Mouse (Mus musculus) bone marrow, adult 2 months (tissue): ENCODE measurements around the gene Lhpp. TPM values are rescaled to one million over a fixed set of nuclear protein-coding genes. Genes with fewer than 3 reads are reported as not detected.

ENCODE experiments used
- H3K27ac ChIP-seq: fragments of 200-500 bp; 2 replicates; pipeline ENCODE4 v1.5.1; 2012; ENCODE audit warnings: low read depth, mild to moderate bottlenecking, control low read depth, inconsistent platforms, low read length; ENCODE audit not compliant: control insufficient read depth, poor library complexity, insufficient read depth
- H3K4me1 ChIP-seq: fragments of 200-500 bp; 2 replicates; pipeline ENCODE4 v1.6.1; 2011; ENCODE audit warnings: low read length; ENCODE audit not compliant: control insufficient read depth, insufficient read depth
- H3K4me3 ChIP-seq: fragments of 200-500 bp; replicated peaks from 2 replicates; pipeline ENCODE3; 2011; ENCODE audit warnings: mild to moderate bottlenecking, low read depth, low read length, control low read depth; ENCODE audit not compliant: control insufficient read depth
- CTCF ChIP-seq: fragments of 200-500 bp; IDR thresholded peaks from 2 replicates; pipeline ENCODE4 v1.5.1; 2011; ENCODE audit warnings: low read length, control low read depth; ENCODE audit not compliant: control insufficient read depth, insufficient read depth
- POLR2A ChIP-seq: fragments of 200-500 bp; IDR thresholded peaks from 2 replicates; pipeline ENCODE4 v1.6.1; 2011; ENCODE audit warnings: low read depth, mild to moderate bottlenecking, control low read depth, low read length, borderline replicate concordance; ENCODE audit not compliant: control insufficient read depth
- WGBS: fragments of 180-500 bp; shearing (Covaris S2); methylation state at CpG from one replicate; pipeline ENCODE4 v1.1.7; 2018; 5-methylcytosine and 5-hydroxymethylcytosine counted together
- polyA plus RNA-seq: library from polyadenylated mRNA; stranded (reverse); fragments of >200 nt; gene quantifications from 2 replicates; pipeline ENCODE4 v1.2.4, GENCODE M21; 2011; ENCODE audit warnings: low replicate concordance; ENCODE audit not compliant: missing spikeins, insufficient read depth, insufficient read length

Lhpp gene
- polyA plus RNA-seq, 1 experiment = 5.5 TPM

- WGBS = 49% methylated on average over 2 of the region's 2 CpGs
- H3K27ac ChIP-seq = peak overlapping the region; percentile 11
- no peak overlapping the region for H3K4me3 ChIP-seq
- peaks cover 24% of the 10 kb centered on the region; the same call in 1 of the 2 replicates for H3K4me1 ChIP-seq
- TF ChIP-seq POLR2A (no peak), CTCF (no peak)
Observed at GRCm38 (mm10) chr7:132687897-132688296, 77.5 kb downstream of the Lhpp start.

DNA sequence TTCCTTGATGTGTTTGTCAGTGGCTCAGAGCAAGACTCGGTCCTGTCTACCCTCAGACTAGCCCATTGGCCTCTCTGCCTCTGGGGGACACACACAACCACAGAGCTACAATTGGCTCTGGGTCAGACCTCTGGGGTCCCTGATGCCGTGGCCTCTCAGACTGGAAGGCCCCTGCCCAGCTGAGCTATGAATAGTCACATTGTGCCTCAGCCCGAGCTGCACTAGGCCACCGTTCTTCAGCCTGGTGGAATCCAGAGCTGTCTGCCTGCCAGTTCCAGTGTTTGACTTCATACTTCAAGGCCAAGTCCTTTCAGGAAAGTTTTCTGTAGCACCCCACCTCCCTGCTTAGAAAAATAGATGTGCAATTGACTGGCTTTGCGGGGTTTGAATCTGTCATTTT, 78.3 kb downstream of the Lhpp start:
- peaks cover 24% of the 10 kb centered on the region; the same call in 1 of the 2 replicates for H3K4me1 ChIP-seq
- 75% methylated on average over 5 of the region's 5 CpGs for WGBS
- no peak overlapping the region for H3K4me3 ChIP-seq
- TF ChIP-seq CTCF (no peak), POLR2A (no peak)
- peak overlapping the region; percentile 21; the same call in 1 of the 2 replicates for H3K27ac ChIP-seq

GRCm38 (mm10) chr7:132689722-132690121, 79.3 kb downstream of the Lhpp start:
- Histone ChIP-seq H3K27ac (no peak overlapping the region), H3K4me1 (peaks cover 23% of the 10 kb centered on the region; the same call in 1 of the 2 replicates), H3K4me3 (no peak overlapping the region)
- TF ChIP-seq CTCF (no peak), POLR2A (no peak)
- 47% methylated on average over 5 of the region's 5 CpGs for WGBS

DNA sequence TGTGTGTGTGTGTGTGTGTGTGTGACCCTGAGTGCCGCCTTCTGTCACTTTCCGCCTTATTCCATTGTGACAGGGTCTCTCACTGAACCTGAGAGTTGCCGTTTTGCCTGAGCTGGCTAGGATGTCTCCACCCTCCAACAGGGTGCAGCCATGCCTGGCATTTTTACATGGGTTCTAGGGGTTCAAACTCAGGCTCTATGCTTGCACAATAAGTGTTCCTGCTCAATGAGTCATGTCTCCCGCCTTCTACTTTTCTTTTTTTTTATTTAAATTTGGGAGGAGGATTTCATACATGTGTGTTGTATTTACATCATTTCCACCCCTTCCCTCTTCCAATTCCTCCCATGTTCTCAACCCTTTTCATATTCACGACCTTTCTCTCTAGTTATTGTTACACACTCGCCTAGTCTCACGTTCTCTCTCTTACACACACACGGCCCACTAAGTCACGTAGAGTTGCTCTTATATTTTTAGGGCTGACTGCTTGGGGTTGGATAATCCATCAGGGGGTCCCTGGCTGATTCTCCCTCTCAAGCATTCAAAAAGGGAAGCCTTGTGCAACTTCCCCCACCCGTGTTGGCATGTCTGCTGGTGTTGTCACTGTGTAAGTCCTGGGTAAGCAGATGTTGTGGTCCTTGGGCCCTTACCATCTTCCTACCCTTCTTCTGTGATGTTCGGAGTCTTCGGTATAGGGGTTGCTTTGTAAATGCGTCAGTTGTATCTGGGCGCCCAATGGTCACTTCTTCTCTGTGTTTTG, 80.5 kb downstream of the Lhpp start:
- peaks cover 21% of the 10 kb centered on the region; the same call in 1 of the 2 replicates for H3K4me1 ChIP-seq
- 56% methylated on average over 14 of the region's 14 CpGs for WGBS

DNA sequence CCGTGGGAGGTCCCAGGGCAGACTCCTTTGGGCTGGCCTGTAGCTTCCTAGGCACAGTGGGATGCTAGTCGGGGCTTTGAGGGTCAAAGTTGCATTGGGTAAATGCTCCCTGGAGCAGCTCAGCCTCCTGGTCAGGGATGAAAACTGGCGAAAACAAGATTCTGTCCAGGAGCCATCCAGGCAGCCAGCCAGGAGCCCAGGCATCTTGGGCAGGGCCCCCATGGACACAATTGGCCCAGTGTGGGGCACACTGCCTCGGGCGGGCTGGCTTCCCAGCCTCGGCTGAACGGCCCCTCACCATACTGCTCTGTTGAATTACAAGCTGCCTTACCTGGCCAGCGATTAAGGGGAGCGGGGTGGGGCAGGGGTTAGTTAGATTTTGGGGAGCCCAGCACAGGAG, 82.3 kb downstream of the Lhpp start:
- Histone ChIP-seq H3K4me3 (no peak overlapping the region), H3K27ac (no peak overlapping the region; the same call in 1 of the 2 replicates), H3K4me1 (peaks cover 12% of the 10 kb centered on the region; the same call in 1 of the 2 replicates)
- WGBS = 88% methylated on average over 9 of the region's 9 CpGs
- no peak for TF ChIP-seq CTCF

More for the DNA sequence above, 80.5 kb downstream of the Lhpp start:
- Histone ChIP-seq H3K27ac (peak overlapping the region; percentile 61), H3K4me3 (no peak overlapping the region)
- no peak for TF ChIP-seq CTCF
- TF ChIP-seq POLR2A = no peak

GRCm38 (mm10) chr7:132693561-132693960, 83.1 kb downstream of the Lhpp start:
- TF ChIP-seq POLR2A = no peak
- no peak for TF ChIP-seq CTCF
- peaks cover 7% of the 10 kb centered on the region; the same call in 1 of the 2 replicates for H3K4me1 ChIP-seq
- no peak overlapping the region for H3K4me3 ChIP-seq
- WGBS = 74% methylated on average over 2 of the region's 2 CpGs
- H3K27ac ChIP-seq = no peak overlapping the region

GRCm38 (mm10) chr7:132697258-132697796, 86.9 kb downstream of the Lhpp start:
- TF ChIP-seq POLR2A (no peak), CTCF (no peak)
- Histone ChIP-seq H3K4me3 (no peak overlapping the region), H3K27ac (peak overlapping the region; percentile 86), H3K4me1 (peaks cover 3% of the 10 kb centered on the region; the same call in 1 of the 2 replicates)
- 76% methylated on average over 8 of the region's 8 CpGs for WGBS

- no peak overlapping the region for H3K4me3 ChIP-seq
- TF ChIP-seq POLR2A = no peak
- TF ChIP-seq CTCF = no peak
- H3K4me1 ChIP-seq = peaks cover 3% of the 10 kb centered on the region; the same call in 1 of the 2 replicates
- 45% methylated on average over 4 of the region's 4 CpGs for WGBS
- peak overlapping the region; percentile 76 for H3K27ac ChIP-seq
Observed at GRCm38 (mm10) chr7:132698737-132699136, 88.3 kb downstream of the Lhpp start.
